Mouse (Mus musculus) ZHBTc4 (cell line): ENCODE measurements at regions not wholly inside any gene's neighbourhood (a gene's known extent, or its start where the extent isn't known, plus 50 kb on each side); places are given as distances from the start of the nearest gene placed in this dataset.

ENCODE experiments used
- DNase-seq: peaks from one replicate; pipeline ENCODE4 v3.0.0-alpha.2; 2011; ENCODE audit warnings: low read depth, low spot score

DNA sequence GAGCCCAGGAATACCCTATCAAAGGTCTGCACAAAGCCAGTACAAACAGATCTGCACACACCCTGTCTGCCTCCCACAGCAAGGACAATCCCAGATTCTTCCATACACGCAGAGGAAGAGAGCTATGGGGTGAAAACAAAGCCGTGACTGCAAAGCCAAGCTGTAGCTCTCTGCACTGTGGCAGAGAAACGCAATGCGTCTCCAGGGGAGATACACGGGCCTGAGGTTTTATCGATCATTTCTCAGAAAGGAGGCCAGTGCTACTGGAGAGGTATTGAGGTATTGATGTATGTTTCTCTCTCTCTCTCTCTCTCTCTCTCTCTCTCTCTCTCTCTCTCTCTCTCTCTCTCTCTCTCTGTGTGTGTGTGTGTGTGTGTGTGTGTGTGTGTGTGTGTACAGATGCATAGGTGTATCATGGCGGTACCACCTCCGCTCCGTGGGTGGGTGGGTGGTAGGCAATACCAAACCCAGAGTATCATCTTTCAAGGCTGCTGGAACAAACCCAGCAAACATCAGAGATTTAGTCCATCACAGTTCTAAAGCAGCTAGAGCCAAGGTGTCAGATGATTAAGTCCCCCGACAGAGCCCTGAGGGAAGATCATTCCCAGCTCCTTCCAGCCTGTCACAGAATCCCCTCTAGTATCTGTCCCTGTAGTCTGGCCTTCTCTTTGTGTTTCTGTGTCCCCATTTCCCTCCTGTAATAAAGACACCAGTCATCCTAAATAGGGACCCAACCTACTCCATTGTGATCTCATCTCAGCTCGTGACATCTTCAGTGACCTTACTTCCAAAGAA, 175.0 kb downstream of the Mycn start:
- DNase-seq = peak; percentile 37

- no peak for DNase-seq
Measured at GRCm38 (mm10) chr12:12765490-12766058, 176.1 kb downstream of the Mycn start.

DNA sequence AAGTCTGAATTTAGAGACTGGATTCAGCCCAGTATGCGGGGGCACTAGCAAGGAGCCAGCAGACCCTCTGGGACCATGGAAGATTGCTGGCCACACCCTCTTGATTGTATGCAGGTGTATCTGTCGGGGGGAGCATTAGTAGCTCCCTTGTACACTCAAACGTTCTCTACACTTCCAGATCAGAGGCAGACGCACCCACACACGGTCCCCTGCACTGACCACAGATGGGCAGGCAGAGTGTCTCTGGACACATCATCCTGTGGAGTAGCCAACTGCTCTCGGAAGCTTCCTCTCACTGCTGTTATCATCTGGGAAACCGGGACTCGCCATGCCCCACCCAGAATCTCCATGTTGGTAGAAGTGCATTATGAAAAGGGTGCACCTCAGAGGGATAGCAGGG, 176.7 kb downstream of the Mycn start:
- no peak for DNase-seq

DNA sequence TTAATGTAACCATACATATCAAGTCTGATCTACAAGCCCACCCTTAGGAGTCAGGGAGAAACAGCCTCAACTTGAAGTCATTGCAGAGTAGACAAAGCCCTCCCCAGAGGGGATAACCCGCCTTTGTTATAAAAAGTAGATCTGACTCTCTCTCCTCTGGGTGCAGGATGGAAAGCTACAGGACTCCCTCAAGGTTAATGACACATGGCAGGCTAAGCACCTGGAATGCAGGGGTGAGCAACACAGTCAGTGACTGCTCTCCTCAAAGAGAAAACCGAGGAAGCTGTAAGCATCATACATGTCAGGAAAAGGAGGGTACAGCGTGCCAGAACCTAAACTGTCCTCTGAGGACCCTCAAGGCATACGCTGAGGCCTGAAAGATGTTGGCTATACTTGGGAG, 177.1 kb downstream of the Mycn start:
- no peak for DNase-seq

GRCm38 (mm10) chr12:12756301-12756948, 185.3 kb downstream of the Mycn start:
- no peak for DNase-seq

DNA sequence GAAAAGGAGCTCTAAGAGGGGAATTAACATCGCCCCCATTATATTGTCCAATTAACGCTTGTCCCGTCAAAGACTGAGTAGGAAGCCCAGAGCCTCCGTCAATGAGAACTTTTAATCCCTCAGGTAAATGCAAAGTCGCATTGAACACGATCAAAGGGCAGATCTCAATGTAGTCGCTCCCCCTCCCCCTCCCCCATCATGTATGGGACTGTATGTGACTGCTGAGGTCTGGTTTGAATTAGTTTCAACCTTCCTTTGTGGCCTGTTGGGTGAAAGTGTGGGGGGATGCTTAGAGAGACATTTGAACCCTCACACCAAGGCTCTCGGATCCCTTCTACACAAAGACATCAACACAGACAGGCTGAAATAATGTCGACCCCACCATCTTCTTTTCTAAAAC, 187.9 kb downstream of the Mycn start:
- no peak for DNase-seq

DNA sequence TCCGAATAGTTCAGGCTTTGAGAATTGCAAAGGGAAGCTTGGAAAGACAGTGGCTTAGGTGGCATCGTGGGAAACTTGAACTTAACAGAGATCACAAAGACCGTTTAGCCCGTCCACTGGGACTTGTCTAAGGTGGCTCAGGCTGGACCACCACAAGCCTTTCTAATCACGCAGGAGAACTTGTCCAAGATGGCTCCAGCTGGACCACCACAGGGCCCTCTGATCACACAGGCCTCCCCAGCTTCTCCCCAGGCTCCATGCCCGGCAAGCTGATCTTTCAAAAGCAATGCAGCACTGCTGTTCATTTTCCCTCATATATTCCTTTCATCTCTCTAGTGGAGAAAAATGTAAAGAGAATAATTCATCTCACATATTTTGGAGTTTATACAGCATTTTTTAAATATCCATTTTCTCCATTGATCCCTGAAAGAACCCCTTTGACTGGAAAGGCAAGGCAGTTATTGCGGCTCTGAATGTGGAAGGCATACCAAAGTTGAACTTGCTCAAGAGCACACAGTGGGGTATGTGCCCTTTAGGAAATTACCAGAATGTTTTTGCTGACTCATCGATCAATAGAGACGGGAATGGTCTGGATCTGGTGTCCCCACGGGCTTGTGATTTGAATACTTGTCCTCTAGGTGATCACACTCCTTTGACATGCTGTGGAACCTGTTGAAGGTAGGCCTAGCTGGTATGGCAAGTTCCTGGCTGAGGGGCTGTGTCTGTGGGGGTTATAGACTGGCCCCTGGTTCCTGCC, 189.9 kb downstream of the Mycn start:
- no peak for DNase-seq

GRCm38 (mm10) chr12:12749690-12750089, 192.0 kb downstream of the Mycn start:
- no peak for DNase-seq

- no peak for DNase-seq
Measured at GRCm38 (mm10) chr12:12746852-12747454, 194.8 kb downstream of the Mycn start.

- no peak for DNase-seq
Measured at GRCm38 (mm10) chr12:12744492-12744891, 197.2 kb downstream of the Mycn start.

GRCm38 (mm10) chr12:12738631-12739331, 202.9 kb downstream of the Mycn start:
- peak; percentile 38 for DNase-seq

DNA sequence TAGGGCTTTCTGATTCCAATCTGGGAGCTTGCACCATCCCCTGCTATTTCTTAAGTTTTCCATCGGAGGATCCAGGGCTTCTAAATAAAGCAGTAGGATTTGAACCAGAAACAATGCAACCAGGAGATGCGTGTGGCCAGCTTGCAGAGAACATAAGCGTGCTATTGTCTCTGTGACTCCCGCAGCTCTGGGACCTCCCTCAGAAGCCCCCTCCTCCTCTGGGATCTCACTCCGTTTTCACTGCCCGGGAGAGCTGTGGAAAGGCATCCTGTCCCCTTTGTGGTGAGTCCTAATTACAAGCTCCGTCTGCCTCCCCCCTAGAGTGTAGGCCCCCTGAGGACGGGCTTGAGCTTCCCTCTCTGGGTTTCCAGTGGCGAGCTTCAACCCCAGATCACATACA, 215.9 kb downstream of the Mycn start:
- DNase-seq = no peak

DNA sequence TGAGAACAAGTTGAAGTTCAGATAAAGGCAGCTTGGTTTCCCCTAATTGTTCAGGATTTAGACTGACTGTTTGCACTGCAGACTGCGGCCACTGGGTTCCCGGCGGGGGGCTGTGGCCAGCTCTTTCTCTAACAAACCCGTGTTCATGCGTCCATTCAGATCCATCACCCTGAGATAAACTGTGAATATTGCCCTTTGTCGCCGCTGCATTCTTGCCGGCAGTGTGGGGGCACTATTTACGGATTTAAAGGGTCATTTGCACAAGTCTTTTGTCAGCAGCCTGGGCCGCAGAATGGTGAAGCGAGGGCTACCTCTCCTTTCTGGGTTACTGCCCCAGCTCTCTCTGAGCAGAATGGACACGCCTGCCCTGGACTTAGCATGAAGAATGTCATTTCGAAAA, 216.6 kb downstream of the Mycn start:
- DNase-seq = peak; percentile 28

GRCm38 (mm10) chr12:12723724-12724487, 217.8 kb downstream of the Mycn start:
- no peak for DNase-seq

- DNase-seq = peak; percentile 74
Measured at GRCm38 (mm10) chr12:12722982-12723661, 218.6 kb downstream of the Mycn start.

DNA sequence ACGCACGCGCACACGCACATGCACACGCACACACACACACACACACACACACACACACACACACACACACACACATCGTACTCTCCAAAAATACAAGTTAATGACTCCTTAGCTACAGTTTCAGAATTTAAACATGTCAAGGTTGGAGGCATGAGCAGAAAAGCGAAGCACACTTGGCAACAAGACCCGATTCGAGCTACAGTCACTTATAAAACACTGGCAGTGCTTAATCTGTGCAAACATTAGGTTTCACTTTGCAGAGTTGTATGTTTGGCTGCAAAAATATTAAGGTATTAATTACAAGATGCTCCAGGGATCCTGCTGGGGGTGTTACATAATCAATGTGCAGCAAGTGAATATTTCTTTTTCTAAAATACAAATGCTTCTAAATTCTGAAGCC, 225.0 kb downstream of the Mycn start:
- no peak for DNase-seq

GRCm38 (mm10) chr12:12715956-12716669, 225.6 kb downstream of the Mycn start:
- DNase-seq = no peak

DNA sequence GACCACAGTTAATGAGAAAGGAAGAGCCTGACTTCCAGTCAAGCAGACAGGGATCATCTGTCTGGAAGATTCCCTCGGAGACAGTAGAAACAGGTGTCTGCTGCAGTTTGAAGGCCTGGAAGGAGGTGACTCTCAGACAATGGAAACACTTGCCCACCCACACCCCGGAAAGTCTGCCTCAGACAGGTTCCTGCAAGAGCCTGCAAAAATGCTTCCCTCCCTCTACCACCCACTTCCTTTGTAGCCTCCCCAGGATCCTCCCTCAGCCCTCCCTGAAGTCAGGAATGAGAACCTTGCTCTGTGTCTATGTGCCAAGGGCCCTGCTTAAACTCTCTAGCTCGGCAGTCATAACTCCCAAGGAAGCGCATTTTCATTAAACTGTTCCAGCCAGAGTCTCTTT, 226.2 kb downstream of the Mycn start:
- DNase-seq = peak; percentile 77

GRCm38 (mm10) chr12:12710184-12710609, 231.5 kb downstream of the Mycn start:
- no peak for DNase-seq
